Mouse (Mus musculus): ENCODE data around the gene Mettl27.

GRCm38 (mm10) chr5:134913753-134914152 lies 18.4 kb upstream of the Mettl27 start:
- no peak for TF ChIP-seq EP300 (IDR thresholded peaks at IDR 0.05)
- no peak for TF ChIP-seq CTCF (IDR thresholded peaks at IDR 0.05)

Data from lung, postnatal 0 days (tissue).